Mouse (Mus musculus) brain, adult 10 weeks (tissue): ENCODE measurements around the gene Grcc10. TPM values are rescaled to one million over a fixed set of nuclear protein-coding genes. Genes with fewer than 3 reads are reported as not detected.

Experiments used
- polyA plus RNA-seq: library from polyadenylated mRNA; stranded (reverse); fragments of 350-450 nt; fragmentation: Illumina TruSeq; extraction: RNeasy Lipid Tissue Mini Kit (QIAGEN cat#74804); gene quantifications from one replicate; pipeline ENCODE4 v1.2.3, GENCODE M21; 2015; ENCODE audit warnings: low read depth, low replicate concordance

Gene Grcc10
- 262 TPM for polyA plus RNA-seq

GRCm38 (mm10) chr6:124740888-124741761 lies at the start of gene Grcc10:
TSS of gene Grcc10 (minus strand) at chr6:124741374.

GRCm38 (mm10) chr6:124779222-124779983 lies 38.2 kb upstream of the Grcc10 start, which contains the start of gene Lrrc23:
TSS of gene Lrrc23 (minus strand) at chr6:124779727.

GRCm38 (mm10) chr6:124769101-124769765 lies 28.1 kb upstream of the Grcc10 start, which contains the start of gene Eno2:
TSS of gene Eno2 (minus strand) at chr6:124769673.

GRCm38 (mm10) chr6:124755831-124756595 lies 14.8 kb upstream of the Grcc10 start, which contains the start of the genes Gm45234 and Atn1:
TSS of gene Gm45234 (minus strand) at chr6:124756021.
TSS of gene Atn1 (minus strand) at chr6:124756524.

GRCm38 (mm10) chr6:124738511-124739023 lies 2.6 kb downstream of the Grcc10 start, which contains the start of gene Ptpn6:
TSS of gene Ptpn6 (minus strand) at chr6:124738714.

GRCm38 (mm10) chr6:124711824-124712782 lies 29.1 kb downstream of the Grcc10 start, which contains the start of the genes Emg1 and Phb2:
TSS of gene Emg1 (minus strand) at chr6:124712178.
TSS of gene Phb2 (plus strand) at chr6:124712336.

Other genes starting within 250 kb of the Grcc10 start
- gene C1rl, start 248.3 kb downstream of the Grcc10 start, polyA plus RNA-seq = 0.61 TPM
- 2.5 TPM for gene C1ra, start 229.0 kb downstream of the Grcc10 start, polyA plus RNA-seq
- gene C1s1, start 199.0 kb downstream of the Grcc10 start, polyA plus RNA-seq = 2.0 TPM
- not detected for gene C1rb, start 171.1 kb downstream of the Grcc10 start, polyA plus RNA-seq
- gene C1s2, start 105.3 kb downstream of the Grcc10 start, polyA plus RNA-seq = 0.16 TPM
- gene Lpcat3, start 78.3 kb downstream of the Grcc10 start, polyA plus RNA-seq = 21.0 TPM
- 72.4 TPM for gene Emg1, start 29.2 kb downstream of the Grcc10 start, polyA plus RNA-seq
- gene Phb2, start 29.0 kb downstream of the Grcc10 start, polyA plus RNA-seq = 127 TPM
- gene Ptpn6, start 2.7 kb downstream of the Grcc10 start, polyA plus RNA-seq = 7.4 TPM
- gene Gm45234, start 14.6 kb upstream of the Grcc10 start, polyA plus RNA-seq = not detected
- 71.6 TPM for gene Atn1, start 15.2 kb upstream of the Grcc10 start, polyA plus RNA-seq
- gene Eno2, start 28.3 kb upstream of the Grcc10 start, polyA plus RNA-seq = 1,006 TPM
- gene Lrrc23, start 38.4 kb upstream of the Grcc10 start, polyA plus RNA-seq = 8.6 TPM
- 3.1 TPM for gene Spsb2, start 67.3 kb upstream of the Grcc10 start, polyA plus RNA-seq
- 974 TPM for gene Tpi1, start 72.9 kb upstream of the Grcc10 start, polyA plus RNA-seq
- 163 TPM for gene Usp5, start 88.1 kb upstream of the Grcc10 start, polyA plus RNA-seq
- gene Cdca3, start 88.2 kb upstream of the Grcc10 start, polyA plus RNA-seq = 1.8 TPM
- gene Gnb3, start 98.9 kb upstream of the Grcc10 start, polyA plus RNA-seq = 0.33 TPM
- gene P3h3, start 116.4 kb upstream of the Grcc10 start, polyA plus RNA-seq = 32.1 TPM
- gene Gpr162, start 122.6 kb upstream of the Grcc10 start, polyA plus RNA-seq = 147 TPM
- 8.6 TPM for gene Cd4, start 146.8 kb upstream of the Grcc10 start, polyA plus RNA-seq
- 5.8 TPM for gene Lag3, start 170.3 kb upstream of the Grcc10 start, polyA plus RNA-seq
- 1,005 TPM for gene Ptms, start 178.7 kb upstream of the Grcc10 start, polyA plus RNA-seq
- gene Mlf2, start 190.0 kb upstream of the Grcc10 start, polyA plus RNA-seq = 658 TPM
- 223 TPM for gene Cops7a, start 224.2 kb upstream of the Grcc10 start, polyA plus RNA-seq